Mouse (Mus musculus) bone marrow macrophage, adult 2 months (primary cell): Measurements from ENCODE around the gene Mrpl18.

ENCODE experiments used
- CTCF ChIP-seq: IDR thresholded peaks from 2 replicates; pipeline ENCODE4 v1.5.1; 2012; ENCODE audit warnings: low read depth, mild to moderate bottlenecking, low read length, moderate library complexity
- POLR2A ChIP-seq: IDR thresholded peaks from 2 replicates; pipeline ENCODE4 v1.6.1; 2012; ENCODE audit warnings: mild to moderate bottlenecking, low read depth, low read length, borderline replicate concordance

DNA sequence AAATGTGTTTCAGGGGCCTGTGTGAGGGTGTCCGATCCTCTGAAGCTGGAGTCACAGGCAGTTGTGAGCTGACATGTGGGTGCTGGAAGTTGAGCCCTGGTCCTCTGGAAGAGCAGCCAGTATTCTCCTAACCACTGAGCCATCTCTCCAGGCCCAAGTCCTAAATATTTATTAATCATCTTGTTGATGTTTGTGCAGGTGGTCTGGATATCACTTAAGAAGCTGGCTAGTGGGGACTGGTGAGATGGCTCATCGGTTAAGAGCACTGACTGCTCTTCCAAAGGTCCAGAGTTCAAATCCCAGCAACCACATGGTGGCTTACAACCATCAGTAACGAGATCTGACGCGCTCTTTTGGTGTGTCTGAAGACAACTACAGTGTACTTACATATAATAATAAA lies 33.5 kb upstream of the Mrpl18 start:
- no peak for TF ChIP-seq POLR2A
- no peak for TF ChIP-seq CTCF
